Mouse (Mus musculus) C2C12 (cell line): ENCODE measurements around the gene Fbxo41.

Experiments
- CEBPB ChIP-seq: IDR thresholded peaks from one replicate; pipeline ENCODE4 v1.6.1; 2011; ENCODE audit warnings: low read depth, mild to moderate bottlenecking, control low read depth, moderate library complexity
- CTCF ChIP-seq: IDR thresholded peaks from one replicate; pipeline ENCODE4 v1.5.1; 2011; ENCODE audit not compliant: control insufficient read depth, insufficient read depth, insufficient read length
- FOSL1 ChIP-seq: IDR thresholded peaks from one replicate; pipeline ENCODE4 v1.8.0; 2011; ENCODE audit warnings: mild to moderate bottlenecking, low read length; ENCODE audit not compliant: poor library complexity, insufficient read depth, severe bottlenecking
- MAX ChIP-seq: IDR thresholded peaks from one replicate; pipeline ENCODE4 v1.6.1; 2011; ENCODE audit warnings: mild to moderate bottlenecking, control low read depth
- MYOD1 ChIP-seq: IDR thresholded peaks from one replicate; pipeline ENCODE4 v1.6.1; 2011; ENCODE audit warnings: low read depth; ENCODE audit not compliant: control insufficient read depth, insufficient read length
- MYOG ChIP-seq: IDR thresholded peaks from one replicate; pipeline ENCODE4 v1.6.1; 2011; ENCODE audit not compliant: control insufficient read depth, insufficient read length; ENCODE audit errors: extremely low read depth
- USF1 ChIP-seq: IDR thresholded peaks from one replicate; pipeline ENCODE4 v1.6.1; 2011; ENCODE audit warnings: low read depth, mild to moderate bottlenecking, control low read depth, moderate library complexity

DNA sequence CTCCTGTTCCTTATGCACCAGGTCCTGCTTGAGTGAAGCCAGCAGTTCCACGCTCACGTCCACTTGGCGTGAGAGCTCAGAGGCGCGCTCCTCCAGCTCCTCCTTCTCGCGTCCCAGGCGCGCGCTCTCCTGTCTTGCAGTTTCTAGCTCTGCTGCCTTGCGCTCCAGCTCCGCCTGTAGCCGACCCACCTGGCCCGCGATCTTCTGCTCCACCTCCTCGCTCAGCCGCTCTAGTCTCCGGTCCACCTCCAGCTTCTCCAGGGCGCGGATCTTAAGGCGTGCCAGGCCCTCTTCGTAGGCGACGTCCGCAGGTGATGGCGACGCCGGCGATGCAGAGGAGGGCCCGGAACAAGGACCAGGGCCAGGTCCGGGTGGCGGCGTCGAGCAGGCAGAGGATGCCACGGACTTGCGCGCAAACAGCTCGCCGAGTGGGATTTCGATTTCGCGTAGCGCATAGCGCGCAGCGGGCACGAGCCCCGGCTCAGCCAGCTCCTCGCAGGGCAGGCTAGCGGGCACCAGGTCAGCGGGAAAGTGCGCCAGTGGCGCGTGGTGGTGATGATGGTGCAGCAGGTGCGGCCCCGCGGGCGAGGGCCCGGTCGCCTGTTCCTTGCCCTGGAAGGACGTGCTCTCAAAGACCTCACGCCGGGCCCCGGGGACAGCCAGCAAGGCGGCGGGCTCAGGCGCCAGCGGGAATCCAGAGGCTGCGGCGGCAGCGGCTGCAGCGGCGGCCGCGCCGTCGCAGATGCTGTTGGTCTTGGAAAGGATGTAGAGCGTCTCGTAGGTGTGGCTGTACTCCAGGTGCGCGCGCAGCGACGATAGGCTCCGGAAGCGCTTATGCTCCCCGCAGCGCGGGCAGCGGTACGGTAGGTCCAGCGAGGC, 18.7 kb downstream of the Fbxo41 start:
- no peak for TF ChIP-seq CTCF
- TF ChIP-seq MAX = no peak
- TF ChIP-seq USF1 = no peak
- TF ChIP-seq MYOD1 = no peak
- no peak for TF ChIP-seq CEBPB
- TF ChIP-seq MYOG = no peak
- no peak for TF ChIP-seq FOSL1
